Mouse (Mus musculus) bone marrow, adult 2 months (tissue): ENCODE results near the gene Bche.

Experiments used
- CTCF ChIP-seq: fragments of 200-500 bp; IDR thresholded peaks from 2 replicates; pipeline ENCODE4 v1.5.1; 2011; ENCODE audit warnings: low read length, control low read depth; ENCODE audit not compliant: control insufficient read depth, insufficient read depth
- POLR2A ChIP-seq: fragments of 200-500 bp; IDR thresholded peaks from 2 replicates; pipeline ENCODE4 v1.6.1; 2011; ENCODE audit warnings: low read depth, mild to moderate bottlenecking, control low read depth, low read length, borderline replicate concordance; ENCODE audit not compliant: control insufficient read depth

- TF ChIP-seq CTCF (no peak), POLR2A (no peak)
Measured at GRCm38 (mm10) chr3:73591757-73592533, 116.3 kb downstream of the Bche start.
